Mouse (Mus musculus) thymus, postnatal 25 days (tissue): ENCODE results near the gene Duxbl1.
"Not testable (repeated sequence)": the region's sequence is repeated elsewhere in the genome, so short reads cannot be mapped to it uniquely, and the experiment has no call there.

Experiments
- DNase-seq: peaks from one replicate; pipeline ENCODE4 v3.0.0; 2022

The Duxbl1 gene

DNA sequence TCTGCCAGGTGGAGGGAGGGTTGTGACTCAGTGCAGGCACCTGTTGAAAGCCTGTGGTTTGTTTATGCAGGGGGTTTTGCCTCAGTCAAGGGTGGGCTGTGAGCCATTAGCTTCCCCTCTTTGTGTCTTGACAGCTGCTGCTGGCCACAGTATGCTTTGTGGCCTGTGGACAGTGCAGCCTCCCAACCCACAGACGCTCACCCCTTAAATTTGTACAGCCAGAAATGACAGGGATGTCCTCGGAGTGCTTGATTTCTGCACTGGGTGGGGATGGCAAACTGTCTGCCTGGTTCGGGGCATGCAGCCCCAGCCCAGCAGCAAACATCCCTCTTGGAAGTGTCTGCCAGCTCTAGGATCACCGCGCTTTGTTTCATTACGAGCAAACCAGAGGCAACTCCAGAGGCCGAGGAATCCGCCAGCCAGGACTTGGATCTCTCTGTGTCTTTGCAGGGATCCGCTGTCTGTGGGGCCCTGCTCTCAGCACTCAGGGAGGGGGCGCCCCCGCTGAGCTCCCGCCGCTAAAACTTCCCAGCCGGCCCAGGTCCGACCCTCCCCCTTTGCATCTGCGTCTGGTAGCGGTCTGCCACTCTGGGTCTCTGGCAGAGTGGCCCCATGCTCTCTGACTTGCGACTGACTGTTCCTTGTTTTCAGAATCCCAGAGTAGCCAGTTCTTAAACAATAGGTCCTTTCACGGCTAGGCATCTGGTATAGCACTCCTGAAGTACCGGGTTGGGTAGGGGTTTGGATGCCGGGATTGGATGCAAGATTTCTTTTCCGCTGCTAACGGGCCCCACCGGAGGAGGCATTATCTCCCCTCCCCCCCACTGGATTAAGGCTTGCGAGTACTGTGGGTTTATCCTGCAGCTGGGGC, at the start of gene Duxbl1:
Gene Duxbl1, plus strand, starts transcription at position 207 of the 871 bp plus-strand sequence.
- DNase-seq: not testable (repeated sequence)

DNA sequence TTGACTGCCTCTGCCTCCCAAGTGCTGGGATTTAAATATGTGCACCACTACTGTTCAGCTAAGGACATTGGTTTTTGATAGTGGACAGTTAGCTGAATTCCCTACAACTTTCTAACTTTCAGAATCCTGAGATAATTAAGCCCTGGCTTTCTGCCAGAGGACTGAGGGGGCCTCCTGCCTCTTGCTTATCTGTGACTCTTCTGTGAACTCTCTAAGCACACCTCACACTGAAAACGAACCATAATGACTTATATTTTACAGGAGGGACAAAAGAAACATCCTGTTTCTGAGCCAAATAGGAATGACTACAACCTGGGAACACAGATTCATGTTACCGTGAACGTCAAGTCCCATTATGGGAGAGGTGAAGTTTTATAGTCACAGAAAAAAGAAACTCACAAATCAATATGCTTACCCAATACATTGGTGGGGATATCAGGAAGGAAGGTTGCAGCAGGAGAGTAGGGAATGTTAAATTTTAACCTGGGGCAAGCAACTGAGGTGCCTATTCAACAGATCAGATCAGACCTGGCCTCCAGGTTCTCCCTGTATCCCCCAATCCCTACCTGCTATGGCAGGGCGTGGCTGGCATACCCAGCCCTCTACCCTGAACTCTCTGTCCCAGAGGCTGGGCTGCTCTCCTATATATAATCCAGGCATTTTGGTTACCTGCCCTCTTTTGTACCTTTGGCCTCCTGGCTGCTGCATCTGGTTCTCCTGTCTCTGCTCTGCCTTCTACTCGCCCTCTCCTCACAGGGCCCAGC, 41.3 kb upstream of the Duxbl1 start:
- DNase-seq: not testable (repeated sequence)

DNA sequence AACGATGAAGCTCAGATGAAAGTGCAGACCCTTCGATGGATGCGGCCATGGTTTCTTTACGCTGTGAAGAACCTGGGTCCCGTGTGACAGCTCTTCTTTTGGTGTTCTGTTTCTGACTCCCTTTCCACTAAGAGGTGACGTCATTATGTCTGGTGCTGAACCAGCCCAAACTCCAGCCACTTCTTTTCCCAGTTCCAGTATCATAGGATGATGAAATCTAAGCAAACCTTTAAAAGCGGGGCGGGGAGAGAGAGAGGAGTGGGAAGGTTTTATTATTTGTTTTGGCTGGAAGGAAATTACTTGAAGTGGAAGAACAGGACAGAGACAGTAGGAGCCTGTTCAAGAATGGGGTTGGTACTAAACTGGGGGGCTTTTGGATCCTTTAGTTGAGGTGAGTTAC, 40.4 kb upstream of the Duxbl1 start, which contains the start of gene Cphx1:
Gene Cphx1, plus strand, starts transcription at position 301 of the 400 bp plus-strand sequence.
- DNase-seq: not testable (repeated sequence)

DNA sequence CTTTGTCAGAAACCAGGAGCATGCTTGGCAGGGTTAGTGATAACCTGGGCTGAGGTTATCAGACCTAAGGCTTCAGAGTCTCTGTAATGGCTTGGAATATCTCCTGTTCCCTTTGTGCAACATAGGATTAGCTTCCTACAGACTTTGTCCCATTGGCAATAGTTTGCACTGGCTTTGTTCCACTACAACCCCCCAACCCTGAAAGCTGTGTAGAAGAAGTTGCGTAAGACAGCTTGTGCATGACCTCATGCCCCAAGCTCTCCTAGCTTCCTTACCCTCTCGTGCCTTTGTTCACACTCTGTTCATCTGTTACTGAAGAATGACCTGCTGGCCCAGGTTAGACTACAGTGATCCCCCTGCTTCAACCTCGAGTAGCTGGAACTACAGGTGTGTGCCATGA, 20.5 kb upstream of the Duxbl1 start:
- DNase-seq: not testable (repeated sequence)

- DNase-seq: not testable (repeated sequence)
These were observed 1.0 kb downstream of the Duxbl1 start for GRCm38 (mm10) chr14:25979242-25979941.

- DNase-seq: not testable (repeated sequence)
These were observed 3.5 kb downstream of the Duxbl1 start for GRCm38 (mm10) chr14:25981880-25982279.

DNA sequence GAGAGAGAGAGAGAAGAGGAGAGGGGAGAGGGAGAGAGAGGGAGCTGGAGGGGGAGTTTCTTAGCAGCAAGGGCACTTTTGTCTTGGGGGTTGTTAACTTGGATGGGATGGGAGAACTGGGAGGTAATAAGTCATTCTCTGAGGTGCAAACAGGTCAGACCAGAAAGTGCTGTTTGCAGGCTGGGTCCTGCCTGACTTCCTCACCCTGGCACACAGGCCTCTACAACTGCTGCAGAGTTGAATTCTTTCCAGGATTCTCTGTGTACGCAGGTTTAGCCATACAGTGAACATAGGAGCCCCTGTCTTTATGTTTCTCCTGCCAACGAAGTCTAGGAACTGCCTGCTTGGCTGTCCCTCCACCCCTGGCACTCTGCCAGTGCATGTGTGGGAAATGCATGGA, 29.1 kb downstream of the Duxbl1 start:
- DNase-seq: not testable (repeated sequence)

- not testable (repeated sequence) for DNase-seq
These were observed 38.0 kb downstream of the Duxbl1 start for GRCm38 (mm10) chr14:26016414-26016813.

- DNase-seq: not testable (repeated sequence)
These were observed 43.2 kb downstream of the Duxbl1 start for GRCm38 (mm10) chr14:26021555-26021954.

- DNase-seq: not testable (repeated sequence)
These were observed 44.5 kb downstream of the Duxbl1 start for GRCm38 (mm10) chr14:26022831-26023230.

DNA sequence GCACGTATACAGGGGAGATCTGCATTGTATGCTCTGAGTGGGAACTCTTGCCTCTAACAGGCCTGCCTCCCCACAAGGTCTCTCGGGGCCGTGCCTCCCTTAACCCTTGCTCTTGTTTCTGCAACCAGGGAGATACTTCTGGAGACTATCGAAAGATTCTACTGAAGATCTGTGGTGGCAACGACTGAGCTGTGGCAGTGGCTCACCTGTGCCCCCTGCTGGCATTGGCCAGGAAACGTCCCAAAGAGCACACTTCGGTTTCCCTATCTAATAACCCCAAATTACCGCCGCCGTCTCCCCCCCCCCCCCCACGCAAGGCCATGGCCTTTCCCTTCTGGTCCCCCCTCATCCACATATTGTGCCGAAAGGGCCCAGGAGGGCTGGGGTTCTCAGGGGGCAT, 47.3 kb downstream of the Duxbl1 start:
- DNase-seq: not testable (repeated sequence)

- DNase-seq: not testable (repeated sequence)
These were observed 56.0 kb downstream of the Duxbl1 start for GRCm38 (mm10) chr14:26034364-26034763.

- not testable (repeated sequence) for DNase-seq
These were observed 57.1 kb downstream of the Duxbl1 start for GRCm38 (mm10) chr14:26035439-26035838.
